Mouse (Mus musculus) forebrain, embryonic 11.5 days (tissue): ENCODE measurements around the gene R3hcc1l. TPM values are rescaled to one million over a fixed set of nuclear protein-coding genes. Genes with fewer than 3 reads are reported as not detected.
A peak's percentile ranks its signal among the peaks of the same experiment; 100 is the strongest.

Experiments
- ATAC-seq: fragments of 200-750 bp; cut with Nextera tagmentation; replicated peaks from 2 replicates; pipeline ENCODE4 v1.8.0; 2017; ENCODE audit warnings: moderate TSS enrichment; ENCODE audit not compliant: low FRiP score
- DNase-seq: peaks from one replicate; pipeline ENCODE4 v3.0.0-alpha.2; 2017; ENCODE audit warnings: low spot score
- H3K27ac ChIP-seq: fragments of 300-500 bp; sonication (generic); 2 replicates; pipeline ENCODE4 v1.5.1; 2014; ENCODE audit warnings: low read depth, low read length
- H3K27me3 ChIP-seq: fragments of 300-500 bp; sonication (generic); 2 replicates; pipeline ENCODE4 v1.6.1; 2014; ENCODE audit warnings: mild to moderate bottlenecking, low read length, mixed read lengths; ENCODE audit not compliant: control insufficient read depth, insufficient read depth
- H3K36me3 ChIP-seq: fragments of 300-500 bp; sonication (generic); 2 replicates; pipeline ENCODE4 v1.6.1; 2014; ENCODE audit warnings: mild to moderate bottlenecking, low read length, moderate library complexity, mixed read lengths; ENCODE audit not compliant: control insufficient read depth, insufficient read depth
- H3K4me1 ChIP-seq: fragments of 300-500 bp; sonication (generic); replicated peaks from 2 replicates; pipeline ENCODE4 v1.6.1; 2014; ENCODE audit warnings: low read length, mixed read lengths; ENCODE audit not compliant: control insufficient read depth, insufficient read depth
- H3K4me2 ChIP-seq: fragments of 300-500 bp; sonication (generic); 2 replicates; pipeline ENCODE4 v1.6.1; 2014; ENCODE audit warnings: low read depth, mild to moderate bottlenecking, low read length, moderate library complexity, mixed read lengths; ENCODE audit not compliant: severe bottlenecking
- H3K4me3 ChIP-seq: fragments of 300-500 bp; sonication (generic); 2 replicates; pipeline ENCODE4 v1.5.1; 2014; ENCODE audit warnings: low read depth, low read length
- H3K9ac ChIP-seq: fragments of 300-500 bp; sonication (generic); 2 replicates; pipeline ENCODE4 v1.6.1; 2014; ENCODE audit warnings: low read length
- H3K9me3 ChIP-seq: fragments of 300-500 bp; sonication (generic); 2 replicates; pipeline ENCODE4 v1.6.1; 2016; ENCODE audit warnings: low read length, mixed read lengths; ENCODE audit not compliant: control insufficient read depth
- WGBS: fragments of 180-500 bp; shearing (Covaris S2); extraction: QIAGEN DNeasy Blood & Tissue Kit; methylation state at CpG from one replicate; pipeline ENCODE4 v1.1.7; 2014; 5-methylcytosine and 5-hydroxymethylcytosine counted together
- polyA plus RNA-seq: library from polyadenylated mRNA; unstranded; fragments of >200 nt; fragmentation: Nextera tagmentation; extraction: Ambion mirVana; gene quantifications from 2 replicates; pipeline ENCODE4 v1.2.1, GENCODE M21; 2014

Gene R3hcc1l
- polyA plus RNA-seq, 1 experiment from 2014 or later: 25.7 TPM

GRCm38 (mm10) chr19:42638604-42639481 is 120.3 kb downstream of the R3hcc1l start:
- no peak overlapping the region for H3K9ac ChIP-seq
- ATAC-seq: no peak
- H3K9me3 ChIP-seq: no peaks in the 10 kb centered on the region
- DNase-seq: peak; percentile 48
- no peaks in the 10 kb centered on the region for H3K36me3 ChIP-seq
- 62% methylated on average over 8 of the region's 8 CpGs for WGBS
- no peak overlapping the region for H3K4me2 ChIP-seq
- no peak overlapping the region for H3K27ac ChIP-seq
- H3K4me3 ChIP-seq: no peak overlapping the region
- H3K27me3 ChIP-seq: no peaks in the 10 kb centered on the region
- no peaks in the 10 kb centered on the region for H3K4me1 ChIP-seq

GRCm38 (mm10) chr19:42639544-42639943 is 121.0 kb downstream of the R3hcc1l start:
- H3K4me3 ChIP-seq: no peak overlapping the region
- no peak overlapping the region for H3K9ac ChIP-seq
- H3K27me3 ChIP-seq: no peaks in the 10 kb centered on the region
- H3K27ac ChIP-seq: no peak overlapping the region
- DNase-seq: peak; percentile 18
- H3K4me2 ChIP-seq: no peak overlapping the region
- H3K36me3 ChIP-seq: no peaks in the 10 kb centered on the region
- H3K9me3 ChIP-seq: no peaks in the 10 kb centered on the region
- no peaks in the 10 kb centered on the region for H3K4me1 ChIP-seq
- WGBS: 81% methylated on average over 8 of the region's 8 CpGs
- no peak for ATAC-seq

- ATAC-seq (no peak), DNase-seq (no peak)
- H3K4me3 ChIP-seq: no peak overlapping the region
- H3K27ac ChIP-seq: no peak overlapping the region
- H3K9me3 ChIP-seq: no peaks in the 10 kb centered on the region
- no peaks in the 10 kb centered on the region for H3K27me3 ChIP-seq
- no peak overlapping the region for H3K9ac ChIP-seq
- H3K36me3 ChIP-seq: no peaks in the 10 kb centered on the region
- H3K4me1 ChIP-seq: no peaks in the 10 kb centered on the region
- H3K4me2 ChIP-seq: no peak overlapping the region
- WGBS: 85% methylated on average over 9 of the region's 9 CpGs
Measured at GRCm38 (mm10) chr19:42640211-42640610, 121.7 kb downstream of the R3hcc1l start.

Other genes with a start within 250 kb of the R3hcc1l start
- 3.2 and 4.0 TPM in 2 replicates for gene Crtac1, start 87.0 kb upstream of the R3hcc1l start, polyA plus RNA-seq
- 0.12 and 0.20 TPM in 2 replicates for gene Loxl4, start 94.1 kb downstream of the R3hcc1l start, polyA plus RNA-seq
- gene Pyroxd2, start 234.0 kb downstream of the R3hcc1l start, polyA plus RNA-seq: 0.52 and 0.53 TPM in 2 replicates